Mouse (Mus musculus): ENCODE data around the gene Enpp1. TPM values are rescaled to one million over a fixed set of nuclear protein-coding genes. Genes with fewer than 3 reads are reported as not detected.

The Enpp1 gene
- polyA plus RNA-seq, 1 experiment from 2014 or later: 2.3 TPM

DNA sequence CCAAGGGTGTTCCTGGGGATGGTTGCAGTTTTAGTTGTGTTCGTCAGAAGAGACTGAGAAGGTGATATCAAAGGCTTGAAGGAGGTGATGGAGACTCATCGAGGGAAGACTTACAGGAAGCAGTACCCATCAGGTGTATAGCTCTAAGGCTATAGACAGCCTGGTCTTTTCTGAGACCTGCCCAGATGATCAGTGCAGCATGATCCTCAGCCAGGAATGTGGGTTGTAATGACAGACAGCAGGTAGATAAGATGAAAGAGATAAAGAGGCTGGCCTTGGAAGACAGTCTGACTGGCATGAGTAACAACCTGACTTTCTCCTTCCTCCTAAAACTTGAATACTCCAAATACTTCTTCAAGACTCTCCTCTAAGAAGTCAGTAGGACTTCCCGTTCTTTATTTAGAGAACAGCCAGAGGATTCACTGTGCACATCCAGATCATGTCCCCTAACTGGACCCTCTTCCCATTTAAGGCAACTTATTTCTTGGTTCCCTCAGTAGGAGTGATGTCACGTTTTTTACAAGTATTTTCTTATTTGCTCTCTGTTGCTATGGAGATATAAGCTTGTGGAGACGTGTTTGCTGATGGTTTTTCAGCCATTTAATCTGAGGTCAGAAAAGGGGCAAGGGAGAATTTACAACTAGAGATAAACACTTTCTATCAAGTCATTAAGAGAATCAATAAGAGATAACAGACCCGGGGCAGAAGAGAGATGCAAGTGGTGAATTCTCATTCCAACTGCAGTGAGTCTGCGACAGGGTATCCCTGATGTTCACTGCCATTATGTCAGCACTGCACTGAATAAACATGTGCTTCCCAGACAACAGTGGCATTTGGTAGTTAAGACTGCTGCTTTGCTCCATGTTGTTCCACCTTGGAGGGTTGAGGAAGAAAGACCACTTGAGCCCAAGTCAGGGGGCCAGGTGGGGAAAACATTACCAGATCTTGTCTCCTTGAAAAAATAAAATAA lies 29.6 kb upstream of the Enpp1 start:
- no peaks in the 10 kb centered on the region for H3K36me3 ChIP-seq (ENCODE audit: insufficient read depth)
- H3K9me3 ChIP-seq (ENCODE audit: low read depth, low read length): no peaks in the 10 kb centered on the region
- no peak overlapping the region for H3K9ac ChIP-seq
- WGBS: 19% methylated on average over 7 of the region's 7 CpGs
- DNase-seq (peak; percentile 74), ATAC-seq (ENCODE audit: insufficient read depth) (peak; percentile 93)
- no peak overlapping the region for H3K4me3 ChIP-seq (ENCODE audit: low read depth, low read length)
- no peak for TF ChIP-seq CTCF (IDR thresholded peaks at IDR 0.05; ENCODE audit: low read depth)
- H3K27ac ChIP-seq (ENCODE audit: low read depth): no peak overlapping the region; the same call in 1 of the 2 replicates
- H3K4me2 ChIP-seq: no peak overlapping the region
- H3K27me3 ChIP-seq (ENCODE audit: insufficient read depth, low read length): no peaks in the 10 kb centered on the region
- H3K4me1 ChIP-seq (ENCODE audit: insufficient read depth): peaks cover 4% of the 10 kb centered on the region; the same call in 1 of the 2 replicates

DNA sequence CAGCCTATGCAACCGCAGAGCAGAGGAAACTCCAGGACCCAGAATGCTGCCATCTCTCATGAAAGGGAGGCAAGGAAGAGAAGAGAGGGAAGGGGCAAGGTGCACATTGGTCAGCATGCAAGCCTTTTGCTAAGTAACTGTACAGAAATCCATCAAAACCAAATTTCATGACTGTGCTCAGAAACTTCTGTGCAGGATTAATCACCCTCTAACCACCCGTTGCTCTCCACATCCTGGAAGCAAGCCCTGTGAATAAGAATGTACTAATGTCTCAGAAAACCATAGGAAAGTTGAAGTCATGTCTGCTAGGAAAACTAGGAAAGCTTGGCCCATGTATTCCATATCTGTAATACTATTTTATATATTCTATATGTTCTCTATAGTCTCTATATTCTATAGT lies 27.2 kb upstream of the Enpp1 start:
- Histone ChIP-seq H3K27me3 (ENCODE audit: insufficient read depth, low read length) (no peaks in the 10 kb centered on the region), H3K4me1 (ENCODE audit: insufficient read depth) (peaks cover 4% of the 10 kb centered on the region; the same call in 1 of the 2 replicates), H3K4me3 (ENCODE audit: low read depth, low read length) (no peak overlapping the region), H3K9me3 (ENCODE audit: low read depth, low read length) (no peaks in the 10 kb centered on the region), H3K36me3 (ENCODE audit: insufficient read depth) (no peaks in the 10 kb centered on the region), H3K9ac (no peak overlapping the region), H3K27ac (ENCODE audit: low read depth) (no peak overlapping the region), H3K4me2 (no peak overlapping the region)
- DNase-seq: no peak
- no peak for TF ChIP-seq CTCF (IDR thresholded peaks at IDR 0.05; ENCODE audit: low read depth)
- WGBS: 61% methylated on average over 2 of the region's 2 CpGs
- ATAC-seq (ENCODE audit: insufficient read depth): no peak

DNA sequence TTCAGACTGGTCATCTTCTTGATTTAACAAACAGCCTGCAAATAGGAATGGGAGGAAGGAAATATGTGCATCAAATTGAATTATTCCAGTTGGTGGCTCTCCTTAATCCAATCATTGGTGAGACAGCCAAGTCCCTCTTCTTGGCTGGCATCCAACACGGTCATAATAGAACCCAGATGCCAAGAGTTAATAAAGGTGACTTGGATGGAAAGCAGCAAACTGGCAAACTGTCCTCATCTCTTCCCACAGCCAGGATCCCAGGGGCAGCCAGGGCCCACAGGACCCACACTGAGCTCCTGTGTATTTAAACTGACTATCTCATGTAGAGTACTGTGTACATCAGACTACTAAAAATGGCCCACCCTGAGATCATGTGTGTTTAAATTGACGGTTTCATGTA lies 26.5 kb upstream of the Enpp1 start:
- WGBS: 60% methylated on average over 2 of the region's 2 CpGs
- Histone ChIP-seq H3K9ac (no peak overlapping the region), H3K27ac (ENCODE audit: low read depth) (no peak overlapping the region), H3K4me2 (no peak overlapping the region), H3K4me3 (ENCODE audit: low read depth, low read length) (no peak overlapping the region), H3K9me3 (ENCODE audit: low read depth, low read length) (no peaks in the 10 kb centered on the region), H3K27me3 (ENCODE audit: insufficient read depth, low read length) (no peaks in the 10 kb centered on the region), H3K4me1 (ENCODE audit: insufficient read depth) (peaks cover 4% of the 10 kb centered on the region; the same call in 1 of the 2 replicates), H3K36me3 (ENCODE audit: insufficient read depth) (no peaks in the 10 kb centered on the region)
- TF ChIP-seq CTCF (IDR thresholded peaks at IDR 0.05; ENCODE audit: low read depth): no peak
- no peak for ATAC-seq (ENCODE audit: insufficient read depth)
- peak; percentile 33 for DNase-seq

DNA sequence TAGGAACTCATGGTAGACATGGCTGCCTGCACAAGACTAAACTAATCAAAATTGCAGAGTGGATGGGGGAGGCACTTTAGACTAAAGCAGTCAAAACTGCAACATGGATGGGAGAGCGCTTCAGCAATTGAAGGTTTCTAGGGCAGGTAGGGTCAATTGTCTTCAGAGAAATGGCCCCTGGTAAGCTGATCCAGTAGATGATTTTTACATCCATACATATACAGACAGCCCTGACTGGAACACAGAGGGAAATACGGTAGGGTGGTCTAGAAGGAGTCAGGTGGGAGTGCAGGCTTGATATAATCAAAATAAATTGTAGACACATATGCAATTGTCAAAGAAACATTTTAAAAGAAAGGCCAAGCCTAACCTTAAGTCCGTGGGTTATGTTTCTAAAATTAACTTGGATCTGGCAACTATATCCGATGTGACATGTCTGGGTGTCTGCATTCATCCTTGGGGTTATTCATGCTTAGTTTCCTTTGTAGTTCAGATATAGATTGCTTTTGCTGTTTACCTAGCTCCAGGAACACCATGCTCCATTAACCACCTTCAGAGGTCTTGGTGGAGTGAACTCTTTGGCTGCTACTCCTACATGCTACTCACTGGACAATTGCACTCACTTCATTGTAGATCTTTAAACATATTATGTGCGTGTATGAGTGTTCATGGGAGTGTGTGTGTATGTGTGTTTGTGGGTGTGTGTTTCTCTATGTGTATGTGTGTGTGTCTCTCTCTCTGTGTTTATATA lies 23.2 kb upstream of the Enpp1 start:
- Histone ChIP-seq H3K4me1 (ENCODE audit: insufficient read depth) (no peaks in the 10 kb centered on the region), H3K36me3 (ENCODE audit: insufficient read depth) (no peaks in the 10 kb centered on the region), H3K4me3 (ENCODE audit: low read depth, low read length) (no peak overlapping the region), H3K27me3 (ENCODE audit: insufficient read depth, low read length) (no peaks in the 10 kb centered on the region), H3K4me2 (no peak overlapping the region), H3K9ac (no peak overlapping the region), H3K9me3 (ENCODE audit: low read depth, low read length) (no peaks in the 10 kb centered on the region), H3K27ac (ENCODE audit: low read depth) (no peak overlapping the region)
- no peak for DNase-seq
- 85% methylated on average over 5 of the region's 5 CpGs for WGBS
- ATAC-seq (ENCODE audit: insufficient read depth): no peak
- TF ChIP-seq CTCF (IDR thresholded peaks at IDR 0.05; ENCODE audit: low read depth): no peak

DNA sequence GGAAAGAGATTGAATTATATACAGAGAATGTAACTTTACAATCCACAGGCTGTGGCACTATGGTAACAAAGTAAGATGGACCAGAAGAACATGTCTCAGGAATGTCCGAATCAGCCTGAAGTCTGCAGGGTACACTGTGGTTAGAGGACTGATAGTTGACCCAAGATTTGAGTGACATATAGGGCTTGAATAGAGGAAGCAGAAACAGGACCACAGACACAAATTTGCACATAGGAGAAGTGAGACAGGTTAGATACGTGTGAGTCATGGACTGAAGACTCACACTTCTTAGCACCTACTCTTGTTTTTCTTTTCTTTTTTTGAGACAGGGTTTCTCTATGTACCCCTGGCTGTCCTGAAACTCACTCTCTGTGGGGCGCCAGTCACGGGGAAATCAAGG lies 15.5 kb upstream of the Enpp1 start:
- no peak for DNase-seq
- TF ChIP-seq CTCF (IDR thresholded peaks at IDR 0.05; ENCODE audit: low read depth): no peak
- Histone ChIP-seq H3K9me3 (ENCODE audit: low read depth, low read length) (no peaks in the 10 kb centered on the region), H3K27me3 (ENCODE audit: insufficient read depth, low read length) (no peaks in the 10 kb centered on the region), H3K4me1 (ENCODE audit: insufficient read depth) (no peaks in the 10 kb centered on the region), H3K27ac (ENCODE audit: low read depth) (no peak overlapping the region), H3K36me3 (ENCODE audit: insufficient read depth) (no peaks in the 10 kb centered on the region), H3K4me2 (no peak overlapping the region), H3K9ac (no peak overlapping the region), H3K4me3 (ENCODE audit: low read depth, low read length) (no peak overlapping the region)
- 91% methylated on average over 4 of the region's 4 CpGs for WGBS
- no peak for ATAC-seq (ENCODE audit: insufficient read depth)

DNA sequence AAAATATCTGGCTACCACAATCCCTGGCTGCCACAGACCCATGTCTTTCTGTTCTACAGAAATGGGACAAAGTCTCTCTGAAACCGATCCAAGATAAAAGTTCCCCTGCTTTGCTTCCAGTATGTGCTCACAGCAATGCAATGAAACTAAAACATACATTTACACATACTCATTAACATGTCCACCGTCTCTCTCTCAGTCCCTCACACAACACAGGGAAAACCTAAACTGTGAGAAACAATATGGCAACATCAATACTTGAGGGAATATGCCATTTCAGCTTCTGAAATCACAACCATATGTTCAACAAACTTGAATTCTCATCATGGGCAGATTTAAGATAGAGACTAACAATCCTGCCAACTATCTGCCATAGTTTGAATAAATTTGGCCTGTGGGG lies 13.2 kb upstream of the Enpp1 start:
- Histone ChIP-seq H3K9me3 (ENCODE audit: low read depth, low read length) (no peaks in the 10 kb centered on the region), H3K27me3 (ENCODE audit: insufficient read depth, low read length) (no peaks in the 10 kb centered on the region), H3K4me1 (ENCODE audit: insufficient read depth) (no peaks in the 10 kb centered on the region), H3K9ac (no peak overlapping the region), H3K36me3 (ENCODE audit: insufficient read depth) (no peaks in the 10 kb centered on the region), H3K4me3 (ENCODE audit: low read depth, low read length) (no peak overlapping the region), H3K4me2 (no peak overlapping the region), H3K27ac (ENCODE audit: low read depth) (no peak overlapping the region)
- ATAC-seq (ENCODE audit: insufficient read depth): no peak
- 85% methylated on average over 2 of the region's 2 CpGs for WGBS
- TF ChIP-seq CTCF (IDR thresholded peaks at IDR 0.05; ENCODE audit: low read depth): no peak
- DNase-seq: no peak

DNA sequence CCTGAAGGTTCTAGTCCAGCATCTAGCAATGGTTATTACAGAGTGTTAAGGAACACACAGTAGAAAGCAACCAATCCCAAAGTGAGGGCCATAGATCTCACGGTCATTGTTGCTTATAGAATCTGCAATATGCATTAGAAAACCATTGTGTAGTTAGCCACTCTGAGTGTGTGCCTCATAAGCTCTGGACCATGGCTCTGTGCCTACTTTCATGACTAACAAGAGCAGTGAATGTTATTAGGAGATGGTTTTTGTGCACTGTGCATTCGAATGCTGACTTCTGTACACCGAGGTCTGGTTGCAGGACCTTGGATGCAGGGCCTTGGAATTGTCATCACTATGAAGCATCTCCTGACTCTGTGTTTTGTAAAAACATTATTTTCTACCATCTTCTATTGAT lies 9.9 kb upstream of the Enpp1 start:
- no peak for TF ChIP-seq CTCF (IDR thresholded peaks at IDR 0.05; ENCODE audit: low read depth)
- Histone ChIP-seq H3K9ac (no peak overlapping the region), H3K9me3 (ENCODE audit: low read depth, low read length) (no peaks in the 10 kb centered on the region), H3K4me3 (ENCODE audit: low read depth, low read length) (no peak overlapping the region), H3K4me1 (ENCODE audit: insufficient read depth) (no peaks in the 10 kb centered on the region), H3K36me3 (ENCODE audit: insufficient read depth) (no peaks in the 10 kb centered on the region), H3K27ac (ENCODE audit: low read depth) (no peak overlapping the region), H3K27me3 (ENCODE audit: insufficient read depth, low read length) (no peaks in the 10 kb centered on the region), H3K4me2 (no peak overlapping the region)
- ATAC-seq (ENCODE audit: insufficient read depth): no peak
- no peak for DNase-seq
- WGBS: 85% methylated on average over 3 of the region's 3 CpGs

Data from lung, embryonic 14.5 days (tissue).